Mouse (Mus musculus): ENCODE data around the gene Tomm6. TPM values are rescaled to one million over a fixed set of nuclear protein-coding genes. Genes with fewer than 3 reads are reported as not detected.
"Not testable (repeated sequence)": the region's sequence is repeated elsewhere in the genome, so short reads cannot be mapped to it uniquely, and the experiment has no call there.

Gene Tomm6
- polyA plus RNA-seq, 1 experiment = 98.7 TPM

DNA sequence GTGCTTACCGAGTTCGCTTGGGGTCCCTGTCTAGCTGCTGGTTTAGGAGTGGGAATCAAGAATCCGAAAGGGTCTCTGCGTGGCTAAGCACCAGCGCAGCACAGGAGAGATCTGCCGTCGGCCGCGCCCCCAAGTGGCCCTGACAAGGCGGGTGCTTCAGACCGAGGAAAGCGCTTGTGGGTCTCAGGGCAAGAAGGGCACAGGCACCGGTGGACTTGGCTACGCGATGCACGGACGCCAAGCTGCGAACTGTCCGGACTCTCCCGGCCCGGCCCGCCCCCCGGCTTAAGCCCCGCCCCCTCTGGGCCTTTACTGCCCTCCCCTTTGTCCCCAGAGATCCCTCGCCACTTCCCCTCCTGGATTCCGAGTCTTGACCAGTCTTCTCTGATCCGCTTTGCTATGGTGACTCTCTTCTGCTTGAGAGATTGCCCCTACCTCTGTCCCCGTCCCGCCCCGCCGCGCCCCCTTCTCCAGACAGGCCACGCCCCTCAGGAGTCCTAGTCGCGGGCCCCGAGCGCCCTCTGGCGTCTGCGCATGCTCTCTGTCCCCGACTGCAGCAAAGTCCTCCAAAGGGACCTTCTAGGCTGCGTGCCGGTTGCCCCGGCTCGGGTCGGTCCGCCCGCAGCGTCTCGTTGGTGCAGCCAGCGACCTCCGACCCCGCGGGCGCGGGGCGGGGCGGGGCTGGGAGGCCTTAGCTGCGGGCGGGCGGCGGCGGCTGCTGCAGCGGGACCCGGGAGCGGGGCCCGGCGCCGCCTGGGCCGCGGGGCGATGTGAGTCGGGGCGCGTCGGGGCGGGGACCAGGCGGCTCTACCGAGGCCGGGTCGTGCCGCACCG is 6.5 kb upstream of the Tomm6 start, which contains the start of gene Prickle4:
Gene Prickle4, minus strand, starts transcription at position 234 of the 834 bp plus-strand sequence.
- DNase-seq (ENCODE audit: low read depth) = no peak

DNA sequence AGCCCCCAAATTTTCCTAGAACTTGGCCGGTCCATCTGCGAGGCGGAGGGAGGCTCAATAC is 6.1 kb upstream of the Tomm6 start, which contains the start of gene Gm21981:
Gene Gm21981, minus strand, starts transcription at position 14 of the 61 bp plus-strand sequence.
- DNase-seq (ENCODE audit: low read depth) = no peak

DNA sequence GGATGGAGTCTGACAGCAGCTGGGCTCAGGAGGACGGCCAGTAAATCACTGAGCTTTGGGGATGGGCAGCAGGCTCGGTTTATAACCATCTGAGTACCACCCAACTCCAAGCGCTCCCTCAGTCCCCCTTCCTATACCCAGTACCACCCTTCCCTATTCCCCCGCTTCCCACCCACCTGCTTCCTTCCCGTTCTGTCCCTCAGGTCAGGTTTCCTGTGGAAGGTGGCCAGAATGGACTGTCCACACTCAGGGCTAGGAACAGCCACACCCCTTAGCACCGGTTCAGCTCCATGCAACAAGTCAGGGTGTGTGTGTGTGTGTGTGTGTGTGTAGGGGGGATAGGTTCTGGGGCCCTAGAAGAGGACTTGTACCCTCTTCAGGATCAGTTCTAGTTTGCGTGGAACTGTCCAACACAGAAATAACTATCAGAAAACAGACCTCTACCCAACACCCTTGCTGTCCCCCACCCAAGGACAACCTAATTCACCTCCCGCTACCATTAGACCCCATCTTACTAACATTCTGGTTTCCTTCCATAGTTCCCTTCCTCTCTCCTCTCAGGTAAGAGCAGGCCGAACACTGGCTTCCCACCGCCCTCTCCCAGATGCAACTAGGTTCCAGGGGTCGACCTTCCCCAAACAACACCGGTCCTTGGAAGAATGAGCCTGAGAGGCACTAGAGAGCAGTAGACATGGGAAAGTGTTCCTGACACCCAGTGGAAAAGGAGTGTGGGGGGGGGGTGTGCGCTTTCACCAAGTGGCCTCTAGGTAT is 5.7 kb upstream of the Tomm6 start:
- no peak for DNase-seq (ENCODE audit: low read depth)

DNA sequence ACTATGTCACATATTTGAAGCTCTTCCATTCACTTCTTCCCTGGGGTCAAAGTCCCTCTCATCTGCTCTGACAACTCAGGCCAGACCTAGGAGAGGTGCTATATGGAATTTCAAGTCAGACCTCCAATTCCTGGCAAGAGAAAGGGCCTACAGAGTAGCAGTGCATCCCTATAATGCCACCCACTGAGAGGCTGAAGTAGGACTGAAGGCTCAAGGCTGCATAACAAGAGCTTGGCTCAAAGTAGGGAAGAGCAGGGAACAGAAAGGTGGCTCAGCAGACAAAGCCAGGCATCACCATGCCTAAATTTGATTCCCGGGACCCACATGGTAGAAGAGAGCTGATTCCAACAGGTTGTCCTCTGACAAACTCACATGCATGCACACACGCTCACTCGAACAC is 3.5 kb upstream of the Tomm6 start:
- DNase-seq (ENCODE audit: low read depth) = no peak

DNA sequence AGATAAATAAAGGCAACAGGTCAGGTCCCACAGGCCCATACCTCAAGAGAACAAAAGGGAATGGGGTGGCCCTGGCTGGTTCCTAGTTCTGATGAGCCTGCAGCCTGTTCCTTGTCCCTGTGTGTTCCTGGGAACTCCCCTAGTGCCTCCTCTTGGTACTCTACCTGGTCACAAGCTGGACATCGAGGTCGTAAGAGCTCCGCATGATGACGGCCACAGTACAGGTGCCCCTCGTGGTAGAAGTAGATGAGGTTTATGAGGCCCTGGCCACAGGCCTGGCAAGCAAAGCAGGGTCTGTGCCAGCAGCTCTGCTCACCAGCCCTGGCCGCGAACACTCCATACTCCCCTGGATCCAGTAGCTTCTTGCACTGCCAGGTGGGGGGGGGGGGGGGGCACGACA is 1.7 kb upstream of the Tomm6 start:
- DNase-seq (ENCODE audit: low read depth) = no peak

DNA sequence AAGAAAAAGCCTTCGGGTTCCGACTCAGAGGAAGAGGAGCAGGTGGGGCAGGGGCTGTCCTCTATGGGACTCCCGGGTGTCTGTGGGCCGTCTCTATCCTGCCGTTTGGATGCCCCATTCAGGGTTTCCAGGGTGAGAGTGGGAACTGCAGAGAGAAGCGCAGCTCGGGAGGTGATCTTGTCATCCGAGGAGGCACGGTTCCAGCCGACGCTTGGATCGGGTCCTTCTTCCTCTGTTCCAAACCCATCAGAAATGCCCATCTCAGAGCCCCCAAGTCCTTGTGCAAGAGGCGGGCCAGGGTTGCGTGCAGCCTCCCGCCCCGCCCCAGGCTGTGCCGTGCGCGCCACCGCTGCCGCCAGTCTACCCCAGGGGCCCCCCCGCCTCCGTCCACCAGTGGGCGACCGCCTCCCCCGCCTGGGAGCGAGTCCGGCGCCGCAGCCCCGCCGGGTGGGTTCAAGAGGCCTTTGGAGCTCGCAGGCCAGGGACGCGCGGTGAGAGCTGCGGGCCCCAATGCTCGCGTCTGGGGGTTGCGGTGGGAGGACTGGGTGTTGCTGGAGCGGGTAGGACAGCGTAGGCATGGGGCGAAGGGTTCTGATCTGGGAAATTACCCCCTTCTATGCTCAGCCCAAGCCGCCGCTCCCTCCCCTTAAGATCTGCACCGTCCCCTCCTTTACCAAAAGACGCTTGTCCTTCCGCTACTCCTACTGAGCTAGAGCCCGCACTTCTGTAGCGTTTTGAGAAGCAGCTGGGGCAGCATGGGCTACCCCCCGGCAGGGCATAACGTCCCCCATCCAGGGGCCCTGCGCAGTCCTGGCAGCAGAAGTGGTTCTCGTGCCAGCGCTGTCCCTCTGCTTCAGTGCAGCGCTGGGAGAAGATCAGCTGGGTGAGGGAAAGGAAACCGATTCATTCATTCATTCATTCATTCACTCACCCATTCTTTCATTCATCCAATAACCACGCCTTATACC is 706 bp upstream of the Tomm6 start, which contains the start of gene Frs3:
Gene Frs3, plus strand, starts transcription at position 423 of the 968 bp plus-strand sequence.
- DNase-seq (ENCODE audit: low read depth) = no peak

DNA sequence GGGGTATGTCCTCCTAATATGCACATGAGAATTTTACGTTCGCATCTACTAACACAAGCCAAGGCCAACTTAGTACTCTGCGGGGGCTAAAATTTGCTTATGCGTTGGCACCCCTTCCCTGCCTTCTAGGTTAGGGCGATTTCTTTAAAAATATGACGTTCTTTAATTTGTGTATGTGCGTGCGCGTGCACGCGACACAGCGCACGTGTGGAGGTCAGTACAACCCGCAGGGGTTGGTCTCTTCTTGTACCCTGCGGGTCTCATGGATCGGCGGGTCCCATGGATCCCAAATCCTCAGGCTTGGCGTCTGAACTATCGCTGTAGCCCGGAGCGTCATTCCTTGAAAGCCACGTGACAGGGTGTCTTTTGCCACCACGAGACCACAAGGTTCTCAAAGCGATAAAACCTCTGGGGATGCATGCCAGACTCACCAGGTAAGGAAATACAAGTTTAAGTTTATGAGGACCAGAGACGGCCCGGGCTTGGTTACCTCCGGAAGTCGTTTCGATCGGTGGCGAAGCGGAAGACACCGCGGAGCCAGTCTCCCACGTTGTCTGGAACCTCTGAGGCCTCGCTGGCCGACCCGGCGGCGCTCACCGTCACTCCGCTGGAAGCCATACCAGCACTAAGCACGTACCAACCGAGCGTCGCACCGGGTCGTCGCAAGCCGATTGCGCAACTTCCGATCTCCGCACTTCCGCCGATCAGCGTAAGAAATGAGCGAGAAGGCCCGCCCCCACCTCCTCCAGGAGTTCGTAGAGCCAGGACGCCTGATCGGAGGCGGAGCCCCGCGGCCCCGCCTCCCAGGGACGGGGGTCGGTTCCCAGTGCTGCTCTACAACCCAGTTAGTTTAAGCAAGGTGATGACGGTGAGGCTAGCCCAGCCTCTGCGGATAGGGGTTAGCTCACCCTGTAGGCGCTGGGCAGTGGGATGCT is 510 bp downstream of the Tomm6 start:
- DNase-seq (ENCODE audit: low read depth) = peak; percentile 57

DNA sequence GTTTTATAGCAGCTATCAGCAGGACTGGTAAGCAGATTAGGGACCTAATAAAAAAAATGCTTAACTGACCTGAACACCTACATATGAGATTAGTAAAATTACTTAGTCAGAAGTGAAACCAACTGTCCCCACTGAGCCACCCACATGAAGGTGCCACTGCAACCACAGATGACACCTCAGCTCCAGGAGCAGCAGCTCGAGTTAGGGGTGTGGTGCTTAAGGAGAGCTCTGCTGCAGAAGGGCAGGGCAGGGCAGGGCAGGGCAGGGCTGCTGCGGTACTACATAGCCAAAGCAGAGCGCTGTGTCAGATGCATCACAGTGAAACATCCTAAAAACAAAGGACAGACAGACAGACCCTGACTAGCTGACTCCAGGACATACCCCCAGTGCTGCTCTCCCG is 5.3 kb downstream of the Tomm6 start:
- DNase-seq (ENCODE audit: low read depth) = no peak

DNA sequence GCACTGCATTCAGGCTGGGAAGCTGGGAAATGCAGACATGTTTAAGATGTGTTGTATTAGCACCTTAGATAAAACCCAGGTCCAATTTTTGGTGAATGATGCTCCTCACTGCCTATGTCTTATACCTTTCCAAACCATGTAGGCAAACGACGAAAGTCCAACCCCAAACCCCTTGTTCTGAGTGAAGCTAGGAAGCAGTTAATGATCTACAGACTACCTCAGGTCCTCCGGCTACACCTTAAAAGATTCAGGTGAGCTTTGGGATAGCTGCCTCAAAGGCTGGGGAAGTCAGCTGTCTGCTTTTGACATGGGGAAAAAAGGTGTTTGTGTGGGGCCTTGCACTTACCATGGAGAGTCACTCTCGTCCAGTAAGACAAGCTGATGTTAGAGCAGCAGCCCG is 9.5 kb downstream of the Tomm6 start:
- no peak for DNase-seq (ENCODE audit: low read depth)

DNA sequence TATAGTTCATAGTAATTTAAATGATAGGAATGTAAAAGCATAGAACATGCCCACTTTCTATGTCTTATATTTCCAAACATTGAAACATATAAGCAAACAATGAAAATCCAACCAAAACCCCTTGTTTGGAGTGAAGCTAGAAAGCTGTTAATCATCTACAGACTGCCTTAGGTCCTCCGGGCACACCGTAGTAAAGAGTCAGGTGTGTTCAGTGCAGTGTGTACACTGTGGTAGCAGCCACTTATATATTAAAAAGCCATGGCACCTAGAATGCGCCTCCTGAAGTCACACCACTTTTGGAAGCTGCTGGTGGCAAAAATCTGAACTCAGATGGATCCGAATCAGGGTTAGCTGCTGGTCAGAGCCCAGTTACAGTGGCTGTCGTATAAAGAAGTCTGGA is 9.9 kb downstream of the Tomm6 start:
- no peak for DNase-seq (ENCODE audit: low read depth)

DNA sequence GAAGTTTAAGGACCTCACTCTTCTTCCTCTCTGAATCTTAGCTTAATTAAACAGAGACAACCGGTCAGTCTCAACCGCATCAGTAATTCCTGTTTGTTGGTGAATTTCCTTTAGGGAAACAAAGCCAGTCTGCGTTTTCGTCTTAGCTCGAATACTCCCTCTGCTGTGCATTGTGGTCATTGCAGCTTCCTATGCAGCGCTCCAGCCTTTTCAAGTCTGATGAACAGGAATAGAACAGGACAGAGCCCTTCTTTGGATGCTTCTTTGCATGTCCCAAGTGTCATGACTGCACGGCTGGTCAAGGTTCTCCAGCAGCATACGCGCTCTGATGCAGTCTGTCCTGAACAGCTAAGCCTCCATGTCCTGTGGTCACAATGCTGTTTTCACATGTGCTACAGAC is 11.6 kb downstream of the Tomm6 start:
- no peak for DNase-seq (ENCODE audit: low read depth)

DNA sequence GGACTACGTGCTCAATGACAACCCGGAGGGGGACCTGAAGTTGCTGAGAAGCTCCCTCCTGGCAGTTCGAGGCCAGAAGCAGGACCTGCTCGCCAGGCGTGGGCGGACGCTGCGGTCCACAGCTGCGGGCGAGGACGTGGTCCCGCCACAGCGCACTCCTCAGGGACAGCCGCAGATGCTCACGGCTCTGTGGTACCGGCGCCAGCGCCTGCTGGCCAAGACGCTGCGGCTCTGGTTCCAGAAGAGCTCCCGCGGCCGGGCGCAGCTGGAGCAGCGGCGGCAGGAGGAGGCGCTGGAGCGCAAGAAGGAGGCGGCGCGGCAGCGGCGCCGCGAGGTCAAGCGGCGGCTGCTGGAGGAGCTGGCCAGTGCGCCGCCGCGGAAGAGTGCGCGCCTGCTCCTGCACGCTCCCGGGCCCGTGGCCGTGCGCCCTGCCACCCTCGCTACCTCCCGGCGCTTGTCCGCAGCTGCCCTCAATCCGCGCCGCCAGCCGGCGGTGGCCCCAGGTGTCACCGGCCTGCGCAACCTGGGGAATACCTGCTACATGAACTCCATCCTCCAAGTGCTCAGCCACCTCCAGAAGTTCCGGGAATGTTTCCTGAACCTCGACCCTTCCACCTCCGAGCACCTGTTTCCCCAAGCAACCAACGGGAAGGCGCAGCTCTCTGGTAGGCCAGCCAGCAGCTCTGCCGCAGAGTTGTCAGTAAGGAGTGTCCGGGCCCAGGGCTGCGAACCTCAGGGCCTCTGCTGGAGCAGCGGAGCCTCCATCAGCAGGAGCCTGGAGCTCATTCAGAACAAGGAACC is 15.7 kb downstream of the Tomm6 start:
- no peak for DNase-seq (ENCODE audit: low read depth)

DNA sequence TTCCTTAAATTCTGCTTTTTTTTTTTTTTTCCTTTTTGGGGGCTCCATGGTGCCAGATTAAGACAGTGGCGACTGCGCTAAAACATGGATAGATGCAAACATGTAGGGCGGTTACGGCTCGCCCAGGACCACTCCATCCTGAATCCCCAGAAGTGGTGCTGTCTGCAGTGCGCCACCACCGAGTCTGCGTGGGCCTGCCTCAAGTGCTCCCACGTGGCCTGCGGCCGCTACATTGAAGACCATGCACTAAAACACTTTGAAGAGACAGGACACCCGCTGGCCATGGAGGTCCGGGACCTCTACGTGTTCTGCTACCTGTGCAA is 16.2 kb downstream of the Tomm6 start:
- no peak for DNase-seq (ENCODE audit: low read depth)

DNA sequence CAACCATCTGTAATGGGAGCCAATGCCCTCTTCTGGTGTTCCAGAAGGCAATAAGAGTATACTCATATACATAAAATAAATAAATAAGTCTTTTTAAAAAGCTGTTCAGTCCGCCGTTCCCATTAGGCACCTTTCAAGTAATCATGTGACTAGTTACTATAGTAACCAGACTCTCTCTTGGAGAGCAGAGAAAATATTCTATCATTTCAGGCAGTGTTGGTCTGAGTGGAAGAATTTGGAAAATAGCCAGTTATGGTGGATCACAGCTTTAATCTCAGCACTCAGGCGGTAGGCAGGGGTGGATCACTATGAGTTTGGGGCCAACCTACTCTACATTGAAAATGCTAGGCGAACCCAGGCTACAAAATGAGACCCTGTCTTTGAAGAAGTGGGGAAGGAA is 19.0 kb downstream of the Tomm6 start:
- no peak for DNase-seq (ENCODE audit: low read depth)

DNA sequence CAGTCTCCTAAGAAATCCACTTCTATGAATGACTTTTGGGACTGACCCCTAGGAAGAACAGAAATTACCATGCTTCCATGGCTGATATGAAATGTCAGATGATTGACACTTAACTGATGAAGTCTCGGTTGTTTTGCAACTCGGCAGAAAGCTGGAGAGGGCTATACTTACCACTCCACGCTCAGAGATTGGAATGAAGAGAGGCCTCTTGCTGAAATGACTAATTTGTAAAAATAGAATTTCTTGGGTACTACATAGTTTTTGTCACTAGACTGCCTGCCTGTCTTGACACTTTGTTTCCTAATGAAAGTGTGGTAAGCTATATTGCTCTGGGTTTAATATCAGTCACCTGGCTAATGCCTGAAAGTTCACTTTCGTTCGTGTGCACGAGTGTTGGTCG is 23.7 kb downstream of the Tomm6 start:
- no peak for DNase-seq (ENCODE audit: low read depth)

DNA sequence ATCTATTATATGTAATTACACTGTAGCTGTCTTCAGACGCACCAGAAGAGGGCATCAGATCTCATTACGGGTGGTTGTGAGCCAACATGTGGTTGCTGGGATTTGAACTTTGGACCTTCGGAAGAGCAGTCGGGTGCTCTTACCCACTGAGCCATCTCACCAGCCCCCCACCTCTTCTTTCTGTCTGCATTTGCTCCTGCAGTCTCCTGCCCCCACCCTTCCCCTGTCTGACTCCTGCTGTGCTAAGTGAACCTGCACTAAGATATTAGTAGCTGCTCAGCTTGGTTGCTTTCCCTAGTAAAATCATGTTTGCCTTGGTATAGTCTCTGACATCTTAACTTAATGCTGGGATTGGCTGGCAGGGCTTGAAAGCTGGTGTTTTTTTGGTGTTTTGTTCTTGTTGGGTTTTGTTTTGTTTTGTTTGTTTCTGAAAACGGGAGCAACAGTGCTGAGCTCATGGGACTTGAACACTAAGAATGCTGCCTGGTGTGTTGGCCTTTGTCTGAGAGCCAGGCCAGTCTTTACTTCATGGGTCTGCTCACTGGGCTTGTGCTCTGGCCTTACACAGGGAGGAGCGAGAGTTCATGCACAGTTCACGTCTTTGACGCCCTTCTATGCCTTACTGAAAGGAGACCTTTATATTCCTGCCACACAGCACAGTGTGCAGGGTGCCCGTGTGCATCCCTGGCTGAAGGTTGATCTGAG is 25.0 kb downstream of the Tomm6 start:
- no peak for DNase-seq (ENCODE audit: low read depth)

DNA sequence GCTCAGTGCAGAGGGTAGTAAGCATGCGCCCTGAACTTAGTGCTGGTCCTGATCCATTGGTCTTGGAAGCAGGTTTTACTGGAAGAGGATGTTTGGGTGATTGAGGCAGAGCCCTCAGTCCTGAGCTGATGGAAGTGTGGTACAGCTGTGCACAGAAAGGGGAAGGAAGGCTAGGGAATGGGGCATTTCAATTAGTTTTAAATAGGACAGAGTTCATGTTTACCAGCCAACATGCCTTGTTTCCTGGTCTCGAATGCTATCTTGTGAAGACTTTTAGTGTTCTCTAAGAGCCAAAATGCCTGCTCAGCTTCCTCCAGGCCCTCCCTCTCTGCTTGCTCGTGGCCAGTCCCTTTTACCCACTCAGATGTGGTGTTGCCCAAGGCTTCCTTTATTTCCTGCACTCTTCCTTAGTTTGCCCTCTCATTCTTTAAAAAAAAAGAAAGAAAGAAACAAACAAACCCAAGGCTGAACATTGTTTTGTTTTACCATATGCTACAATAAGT is 29.4 kb downstream of the Tomm6 start:
- no peak for DNase-seq (ENCODE audit: low read depth)

DNA sequence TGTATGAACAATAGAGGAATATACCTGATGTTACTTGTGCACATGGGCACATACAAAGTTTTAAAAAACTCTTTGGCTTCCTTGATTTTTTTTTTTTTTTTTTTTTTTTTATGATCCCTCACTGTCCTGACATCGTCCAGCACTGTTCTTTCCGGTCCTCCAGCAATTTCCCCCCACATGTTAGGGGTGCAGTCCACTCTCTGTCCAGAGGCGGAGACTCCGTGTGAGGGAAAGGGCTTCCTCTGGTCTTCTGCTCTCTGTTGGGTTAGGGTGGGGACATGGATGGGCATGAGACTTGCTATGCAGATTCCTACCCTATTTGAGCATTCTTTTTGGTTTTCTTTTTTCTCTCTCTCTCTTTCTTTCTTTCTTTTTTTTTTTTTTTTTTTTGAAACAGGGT is 30.3 kb downstream of the Tomm6 start:
- DNase-seq (ENCODE audit: low read depth) = no peak

DNA sequence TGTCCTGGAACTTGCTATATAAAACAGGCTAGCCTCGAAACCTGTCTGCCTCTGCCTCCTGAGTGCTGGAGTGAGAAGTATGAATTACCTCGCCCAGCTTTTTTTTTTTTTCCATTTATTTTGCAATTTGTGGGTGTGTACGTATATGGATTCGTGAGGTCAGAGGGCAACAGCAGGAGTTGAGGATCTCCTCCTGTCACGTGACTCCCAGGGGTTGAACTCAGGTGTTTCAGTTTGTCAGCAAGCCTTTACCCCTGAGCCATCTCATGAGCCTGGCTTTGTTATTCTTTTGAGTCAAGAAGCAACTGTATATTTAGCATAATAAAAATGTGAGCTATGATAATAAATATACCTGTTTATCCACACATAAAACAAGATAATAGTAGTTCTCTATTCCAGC is 32.5 kb downstream of the Tomm6 start:
- no peak for DNase-seq (ENCODE audit: low read depth)

DNA sequence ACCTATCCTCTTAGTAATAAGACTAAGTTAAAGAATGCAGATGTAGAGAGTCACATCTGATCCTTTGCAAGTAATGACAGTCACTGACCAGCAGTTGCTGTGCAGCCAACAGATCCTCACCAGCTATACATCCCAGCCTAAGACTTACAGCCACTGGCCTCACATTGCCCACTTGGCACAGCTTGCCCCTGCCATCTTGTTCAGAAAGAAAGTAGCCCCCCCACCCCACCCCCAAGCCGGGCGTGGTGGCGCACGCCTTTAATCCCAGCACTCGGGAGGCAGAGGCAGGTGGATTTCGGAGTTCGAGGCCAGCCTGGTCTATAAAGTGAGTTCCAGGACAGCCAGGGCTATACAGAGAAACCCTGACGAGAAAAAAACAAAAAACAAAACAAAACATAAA is 33.8 kb downstream of the Tomm6 start:
- DNase-seq (ENCODE audit: low read depth) = not testable (repeated sequence)
